Comparison of ENCODE assay signal across 10 mouse cellular contexts in the genomic region with DNA sequence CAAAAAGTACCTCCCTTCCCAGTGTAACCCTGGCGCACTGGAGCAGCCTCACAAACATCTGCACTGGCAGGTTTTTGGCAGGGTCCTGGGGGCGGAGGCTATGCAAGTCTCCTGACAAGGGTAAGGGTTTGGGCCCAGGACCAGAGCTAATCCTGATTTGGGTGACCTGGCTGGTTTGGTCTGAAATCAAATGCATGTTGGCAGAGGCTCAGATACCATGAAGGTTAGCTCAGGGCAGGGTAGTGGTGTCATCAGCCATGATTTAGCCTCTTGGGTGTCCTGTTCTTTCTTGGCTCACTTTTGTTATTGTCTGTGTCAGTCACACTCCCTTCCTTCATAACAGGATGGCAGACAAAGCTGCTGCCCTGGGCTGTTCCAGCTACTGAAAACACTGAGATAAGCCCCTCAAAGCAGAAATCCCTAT. TPM values are rescaled to one million over a fixed set of nuclear protein-coding genes. Genes with fewer than 3 reads are reported as not detected.
DNase-seq lines count a peak whose midpoint lies in the region; ATAC-seq and TF ChIP-seq lines count a peak whose summit lies in the region.
"Had no signal": no experiment of that assay in that cellular context is flagged by ENCODE, and none has a peak within 500 bp of the region (broad histone marks: within the 10 kb centered on the region; RNA-seq: fewer than 3 reads in every experiment).

No protein-coding gene starts in this region.

- TF ChIP-seq CTCF in liver, adult 2 months (IDR thresholded peaks at IDR 0.05; ENCODE audit: low read depth, low read length) = no peak
- TF ChIP-seq CTCF in liver, postnatal 0 days (IDR thresholded peaks at IDR 0.05; ENCODE audit: low read depth) = no peak
- no peak for TF ChIP-seq CTCF in forebrain, postnatal 0 days (IDR thresholded peaks at IDR 0.05; ENCODE audit: low read depth)

- H3K79me2 ChIP-seq in liver, adult 2 months (ENCODE audit: control insufficient read depth, insufficient read depth, low read length) = no peaks in the 10 kb centered on the region

- TF ChIP-seq EP300 in liver, postnatal 0 days (IDR thresholded peaks at IDR 0.05; ENCODE audit: low read depth) = no peak

- H3K27ac ChIP-seq in liver, adult 2 months (replicated peaks; ENCODE audit: insufficient read depth, low read depth, low read length) = peak overlapping the region; percentile 48; the same call in 1 of the 2 replicates
- H3K27ac ChIP-seq in liver, postnatal 0 days (ENCODE audit: low read depth) = no peak overlapping the region
- H3K27ac ChIP-seq in forebrain, postnatal 0 days (ENCODE audit: low read depth, low read length) = no peak overlapping the region
- no peak overlapping the region for H3K27ac ChIP-seq in hindbrain, embryonic 10.5 days
- H3K27ac ChIP-seq: intestine, embryonic 15.5 days; liver, embryonic 14.5 days had no signal

- peak; percentile 20 for DNase-seq in liver, adult 2 months (ENCODE audit: extremely low read depth, low read depth, low spot score)
- no peak for DNase-seq in liver, postnatal 0 days
- peak; percentile 75 for DNase-seq in gastrocnemius, adult 18-20 months (ENCODE audit: low spot score)
- DNase-seq in heart, postnatal 4 days = peak; percentile 75
- peak; percentile 81 for DNase-seq in skeletal muscle tissue, adult 2 months (ENCODE audit: low read depth, low spot score)
- DNase-seq in forebrain, postnatal 0 days = no peak
- DNase-seq in hindbrain, embryonic 10.5 days (ENCODE audit: low spot score) = no peak
- DNase-seq in thymus, postnatal 0 days (ENCODE audit: low spot score) = no peak

- no peak for TF ChIP-seq POLR2A in liver, adult 2 months (IDR thresholded peaks at IDR 0.05; ENCODE audit: extremely low read depth, insufficient read depth, low read length)

- no peaks in the 10 kb centered on the region for H3K36me3 ChIP-seq in liver, adult 2 months (ENCODE audit: control insufficient read depth, insufficient read depth, low read length)
- H3K36me3 ChIP-seq in liver, postnatal 0 days (replicated peaks; ENCODE audit: insufficient read depth, low read length) = no peaks in the 10 kb centered on the region
- H3K36me3 ChIP-seq in forebrain, postnatal 0 days (ENCODE audit: insufficient read depth) = no peaks in the 10 kb centered on the region
- H3K36me3 ChIP-seq in hindbrain, embryonic 10.5 days = no peaks in the 10 kb centered on the region
- H3K36me3 ChIP-seq: intestine, embryonic 15.5 days had no signal

- no peaks in the 10 kb centered on the region for H3K9me3 ChIP-seq in liver, postnatal 0 days (ENCODE audit: low read length)
- no peaks in the 10 kb centered on the region for H3K9me3 ChIP-seq in forebrain, postnatal 0 days (ENCODE audit: low read length)
- no peaks in the 10 kb centered on the region for H3K9me3 ChIP-seq in hindbrain, embryonic 10.5 days
- H3K9me3 ChIP-seq: intestine, embryonic 15.5 days had no signal

- WGBS in liver, adult 2 months = 60% methylated on average over 2 of the region's 2 CpGs
- whole genome bisulfite sequencing in liver, postnatal 0 days (ENCODE audit: insufficient replicate concordance) = 57% methylated on average over 2 of the region's 2 CpGs
- WGBS in forebrain, postnatal 0 days = 82% methylated on average over 2 of the region's 2 CpGs
- whole genome bisulfite sequencing in hindbrain, embryonic 10.5 days = 83% methylated on average over 2 of the region's 2 CpGs

- no peak overlapping the region for H3K4me3 ChIP-seq in liver, adult 2 months (ENCODE audit: insufficient read depth, low read depth, low read length)
- no peak overlapping the region for H3K4me3 ChIP-seq in liver, postnatal 0 days (ENCODE audit: low read depth, low read length)
- H3K4me3 ChIP-seq in forebrain, postnatal 0 days (ENCODE audit: low read depth, low read length) = no peak overlapping the region
- H3K4me3 ChIP-seq in hindbrain, embryonic 10.5 days = no peak overlapping the region
- H3K4me3 ChIP-seq: intestine, embryonic 15.5 days had no signal

- H3K4me1 ChIP-seq in liver, adult 2 months (ENCODE audit: control insufficient read depth, insufficient read depth, low read length) = peaks cover 9% of the 10 kb centered on the region
- peaks cover 3% of the 10 kb centered on the region for H3K4me1 ChIP-seq in liver, postnatal 0 days (ENCODE audit: insufficient read depth)
- no peaks in the 10 kb centered on the region for H3K4me1 ChIP-seq in forebrain, postnatal 0 days (ENCODE audit: insufficient read depth)
- H3K4me1 ChIP-seq in hindbrain, embryonic 10.5 days (replicated peaks) = peaks cover 12% of the 10 kb centered on the region; the same call in 1 of the 2 replicates

- no peak overlapping the region for H3K9ac ChIP-seq in liver, adult 2 months (ENCODE audit: low read depth, low read length)
- no peak overlapping the region for H3K9ac ChIP-seq in liver, postnatal 0 days (replicated peaks)
- no peak overlapping the region for H3K9ac ChIP-seq in forebrain, postnatal 0 days
- H3K9ac ChIP-seq: intestine, embryonic 15.5 days; liver, embryonic 14.5 days had no signal

- H3K27me3 ChIP-seq in liver, adult 2 months (ENCODE audit: control insufficient read depth, insufficient read depth, low read length) = no peaks in the 10 kb centered on the region
- H3K27me3 ChIP-seq in liver, postnatal 0 days (ENCODE audit: insufficient read depth, low read length) = no peaks in the 10 kb centered on the region
- H3K27me3 ChIP-seq in forebrain, postnatal 0 days (ENCODE audit: insufficient read depth, low read length) = no peaks in the 10 kb centered on the region
- H3K27me3 ChIP-seq in hindbrain, embryonic 10.5 days (ENCODE audit: insufficient read depth, poor library complexity, severe bottlenecking) = no peaks in the 10 kb centered on the region
- H3K27me3 ChIP-seq: intestine, embryonic 15.5 days had no signal

- no peak overlapping the region for H3K4me2 ChIP-seq in liver, postnatal 0 days (ENCODE audit: low read depth, low read length)
- no peak overlapping the region for H3K4me2 ChIP-seq in forebrain, postnatal 0 days (ENCODE audit: low read depth)
- H3K4me2 ChIP-seq: intestine, embryonic 15.5 days had no signal

- ATAC-seq in liver, postnatal 0 days = no peak
- ATAC-seq in forebrain, postnatal 0 days = no peak
- ATAC-seq: intestine, embryonic 15.5 days had no signal

RNA-seq across cellular contexts. Expression of gene Ptchd3, which starts 39.4 kb away (rescaled TPM):
- total RNA-seq in liver, adult 2 months (2014; rRNA removed) = not detected in 2 replicates
- not detected in 2 replicates for polyA plus RNA-seq in liver, adult 2 months (2012; rRNA removed)
- not detected in 2 replicates for polyA plus RNA-seq in liver, postnatal 0 days (2015; fragmentation: Nextera tagmentation; extraction: Ambion mirVana)
- not detected for total RNA-seq in gastrocnemius, adult 18-20 months (2021)
- under 1 TPM; 0.18 to 0.60 TPM for total RNA-seq in heart, postnatal 4 days (2021)
- not detected in 2 replicates for total RNA-seq in forebrain, postnatal 0 days (2014; rRNA removed)
- not detected in 2 replicates for polyA plus RNA-seq in forebrain, postnatal 0 days (2015; fragmentation: Nextera tagmentation; extraction: Ambion mirVana)
- 0.04 TPM in 1 of 2 replicates, not detected in the other for polyA plus RNA-seq in hindbrain, embryonic 10.5 days (2016; fragmentation: Nextera tagmentation; extraction: Ambion mirVana)
- 0.05 TPM in 1 of 2 replicates, not detected in the other for polyA plus RNA-seq in thymus, postnatal 0 days (2015; fragmentation: Nextera tagmentation; extraction: Ambion mirVana)
- polyA plus RNA-seq: intestine, embryonic 15.5 days; liver, embryonic 14.5 days had no signal

Comparison
In these comparisons a context has a peak if more than half of its experiments do, and no peak if none do; other contexts are left out.
1. DNase-seq: peak in liver, adult 2 months (single experiment), gastrocnemius, adult 18-20 months (single experiment), heart, postnatal 4 days (single experiment) and skeletal muscle tissue, adult 2 months (single experiment); none in liver, postnatal 0 days (single experiment), forebrain, postnatal 0 days (single experiment), hindbrain, embryonic 10.5 days (single experiment) and thymus, postnatal 0 days (single experiment).